Mouse (Mus musculus): ENCODE data around the gene Garem2.

- TF ChIP-seq POLR2A (IDR thresholded peaks at IDR 0.05; ENCODE audit: low read depth, low read length) (no peak), CTCF (IDR thresholded peaks at IDR 0.05; ENCODE audit: extremely low read depth, insufficient read length, insufficient replicate concordance, low read depth, low read length) (no peak)
Measured at GRCm38 (mm10) chr5:30127921-30128597, 23.1 kb downstream of the Garem2 start.
